Mouse (Mus musculus) small intestine, adult 2 months (tissue): ENCODE measurements around the gene Rsf1.
A peak's percentile ranks its signal among the peaks of the same experiment; 100 is the strongest.

ENCODE experiments used
- CTCF ChIP-seq: fragments of 200-500 bp; IDR thresholded peaks from 2 replicates; pipeline ENCODE4 v1.5.1; 2012; ENCODE audit warnings: low read depth, mild to moderate bottlenecking, control low read depth, inconsistent platforms, low read length, moderate library complexity, mixed read lengths; ENCODE audit not compliant: insufficient replicate concordance, insufficient read length; ENCODE audit errors: extremely low read depth
- POLR2A ChIP-seq: fragments of 200-500 bp; IDR thresholded peaks from 2 replicates; pipeline ENCODE4 v1.6.1; 2012; ENCODE audit warnings: low read depth, mild to moderate bottlenecking, control low read depth, inconsistent platforms, low read length, moderate library complexity

DNA sequence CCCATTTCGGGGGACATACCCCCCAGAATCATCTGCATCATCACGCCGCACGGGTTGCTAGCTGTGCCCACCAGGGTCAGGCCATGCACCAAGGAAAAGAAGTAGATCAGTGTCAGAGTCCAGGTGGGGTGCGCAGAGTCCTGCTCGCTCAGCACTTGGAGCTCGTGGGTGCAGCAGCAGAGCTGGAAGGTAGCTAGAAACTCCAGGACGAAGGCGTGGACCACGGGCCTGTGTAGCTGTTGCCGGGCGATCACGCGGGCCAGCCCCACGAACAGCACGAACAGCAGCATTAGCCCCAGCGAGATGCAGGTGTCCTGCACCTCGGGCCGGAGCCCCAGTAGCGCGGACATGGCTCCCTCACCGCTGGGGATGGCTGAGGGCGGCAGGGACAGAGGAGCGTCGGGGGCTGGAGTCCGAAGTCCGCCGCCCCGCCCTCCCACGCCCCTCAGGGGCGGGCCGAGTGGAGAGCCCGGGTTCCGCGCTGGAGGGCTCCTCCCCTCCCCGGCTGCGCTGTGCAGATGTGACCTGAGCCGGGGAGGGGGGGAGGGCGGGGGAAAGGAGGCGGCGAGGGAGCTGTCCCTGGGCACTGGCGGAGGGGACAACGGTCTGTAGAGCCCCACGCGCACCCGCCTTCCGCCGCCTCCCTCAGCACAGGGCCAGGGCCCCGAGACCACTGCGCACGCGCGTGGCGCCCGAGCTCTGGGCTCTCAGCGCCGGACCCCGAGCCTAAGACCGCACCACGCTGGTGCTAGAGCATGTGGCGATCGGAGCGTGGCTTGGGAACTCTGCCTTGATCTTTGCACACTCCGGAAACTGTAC is 158.2 kb downstream of the Rsf1 start, which contains the start of gene Aqp11:
- TF ChIP-seq CTCF (no peak), POLR2A (peak; percentile 64; the same call in 1 of the 2 replicates)
